Mouse (Mus musculus) liver, embryonic 14.5 days (tissue): ENCODE measurements at regions not wholly inside any gene's neighbourhood (a gene's known extent, or its start where the extent isn't known, plus 50 kb on each side); places are given as distances from the start of the nearest gene placed in this dataset.

Experiments
- ATAC-seq: fragments of 200-750 bp; cut with Nextera tagmentation; 2 replicates; pipeline ENCODE4 v1.8.0; 2017; ENCODE audit warnings: moderate number of reproducible peaks, mild to moderate bottlenecking, moderate library complexity; ENCODE audit not compliant: insufficient read depth
- DNase-seq, 3 experiments: peaks; one replicate each; pipeline ENCODE4 v3.0.0-alpha.2; 2012 to 2013; ENCODE audit warnings: low read depth in 3 of 3, low spot score in 3 of 3
- H3K27ac ChIP-seq: fragments of 300-500 bp; sonication (generic); 2 replicates; pipeline ENCODE4 v1.5.1; 2014; ENCODE audit warnings: moderate library complexity, mild to moderate bottlenecking, control low read depth, inconsistent platforms
- H3K27me3 ChIP-seq: fragments of 300-500 bp; sonication (generic); 2 replicates; pipeline ENCODE4 v1.6.1; 2014; ENCODE audit warnings: mild to moderate bottlenecking, low read length, moderate library complexity; ENCODE audit not compliant: control insufficient read depth, insufficient read depth
- H3K36me3 ChIP-seq: fragments of 300-500 bp; sonication (generic); replicated peaks from 2 replicates; pipeline ENCODE4 v1.6.1; 2014; ENCODE audit warnings: low read depth; ENCODE audit not compliant: control insufficient read depth, insufficient read depth
- H3K4me1 ChIP-seq, 2 experiments: fragments of 200-500 bp in 1 of 2; fragments of 300-500 bp in 1 of 2; sonication (generic) in 1 of 2; replicated peaks; 2 replicates each; pipeline ENCODE4 v1.6.1; 2012 to 2014; ENCODE audit warnings: antibody characterized with exemption in 1 of 2, inconsistent platforms in 1 of 2, low read length in 1 of 2; ENCODE audit not compliant: control insufficient read depth in 2 of 2, insufficient read depth in 2 of 2
- H3K4me2 ChIP-seq: fragments of 300-500 bp; sonication (generic); 2 replicates; pipeline ENCODE4 v1.6.1; 2014; ENCODE audit warnings: low read depth, mild to moderate bottlenecking, control low read depth, moderate library complexity
- H3K4me3 ChIP-seq, 2 experiments: fragments of 200-500 bp in 1 of 2; fragments of 300-500 bp in 1 of 2; sonication (generic) in 1 of 2; 2 replicates each; pipeline ENCODE4 v1.5.1; 2012 to 2014; ENCODE audit warnings: low read depth in 2 of 2, low read length in 2 of 2, mild to moderate bottlenecking in 2 of 2, control low read depth in 1 of 2, inconsistent platforms in 1 of 2, moderate library complexity in 1 of 2; ENCODE audit not compliant: insufficient read depth in 1 of 2
- H3K9ac ChIP-seq: fragments of 300-500 bp; sonication (generic); replicated peaks from 2 replicates; pipeline ENCODE4 v1.6.1; 2014; ENCODE audit warnings: mild to moderate bottlenecking, control low read depth, moderate library complexity
- H3K9me3 ChIP-seq: fragments of 300-500 bp; sonication (generic); 2 replicates; pipeline ENCODE4 v1.6.1; 2016; ENCODE audit warnings: low read length, mixed read lengths; ENCODE audit not compliant: control insufficient read depth
- CTCF ChIP-seq: IDR thresholded peaks from 2 replicates; pipeline ENCODE4 v1.5.1; 2016; ENCODE audit warnings: antibody characterized with exemption, low read depth, control low read depth
- EP300 ChIP-seq: IDR thresholded peaks from 2 replicates; pipeline ENCODE4 v1.6.1; 2016; ENCODE audit warnings: antibody characterized with exemption, low read depth
- WGBS: fragments of 180-500 bp; shearing (Covaris S2); extraction: QIAGEN DNeasy Blood & Tissue Kit; methylation state at CpG from one replicate; pipeline ENCODE4 v1.1.7; 2014; ENCODE audit not compliant: insufficient replicate concordance; 5-methylcytosine and 5-hydroxymethylcytosine counted together

DNA sequence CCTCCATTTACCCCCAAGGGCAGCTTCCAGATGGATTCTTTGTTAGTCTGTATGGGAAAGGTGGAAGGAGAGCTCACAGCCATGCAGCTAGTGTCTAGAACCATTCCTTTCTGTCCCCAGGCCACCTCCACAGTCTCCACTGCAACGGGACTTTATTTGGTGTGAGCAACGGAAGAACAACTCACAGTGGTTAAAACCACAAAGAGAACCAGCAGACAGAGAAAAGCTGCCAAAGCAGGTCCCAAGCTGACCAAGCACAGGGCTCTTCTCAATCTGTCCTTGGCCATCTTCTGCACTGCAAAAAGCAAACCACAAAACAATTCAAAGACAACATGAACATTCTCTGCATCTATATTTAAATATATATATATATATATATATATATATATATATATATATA, 98.1 kb downstream of the Eif4e start:
- 19% methylated on average over 2 of the region's 2 CpGs for WGBS
- H3K9ac ChIP-seq, result no peak overlapping the region
- TF ChIP-seq EP300 (no peak), CTCF (no peak)
- H3K36me3 ChIP-seq, result no peaks in the 10 kb centered on the region
- H3K4me2 ChIP-seq, result no peak overlapping the region
- no peaks in the 10 kb centered on the region for H3K27me3 ChIP-seq
- H3K27ac ChIP-seq, result no peak overlapping the region
- no peak overlapping the region for H3K4me3 ChIP-seq
- H3K4me1 ChIP-seq, result no peaks in the 10 kb centered on the region
- no peak for DNase-seq
- H3K9me3 ChIP-seq, result no peaks in the 10 kb centered on the region
- ATAC-seq, result no peak

DNA sequence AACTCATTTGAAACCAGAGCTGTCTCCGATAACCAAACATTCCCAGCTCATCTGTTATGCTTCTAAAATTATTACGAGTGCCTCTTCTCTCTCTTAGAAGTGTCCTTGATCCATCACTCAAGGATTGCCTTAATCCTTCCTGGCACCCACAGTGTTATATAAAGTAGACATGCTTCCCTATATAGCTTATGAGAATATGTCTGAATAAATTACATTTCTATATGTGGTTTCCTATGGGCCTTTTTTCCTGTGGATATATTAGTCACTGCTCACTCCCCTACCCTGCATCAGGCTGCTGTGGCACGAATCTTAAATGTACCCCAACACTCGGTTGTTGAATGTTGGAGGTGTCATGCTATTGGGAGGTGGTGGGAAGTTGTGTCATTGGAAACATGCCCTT, 100.3 kb downstream of the Eif4e start:
- no peak overlapping the region for H3K4me2 ChIP-seq
- H3K36me3 ChIP-seq, result no peaks in the 10 kb centered on the region
- H3K27me3 ChIP-seq, result no peaks in the 10 kb centered on the region
- H3K4me3 ChIP-seq, result no peak overlapping the region
- H3K9me3 ChIP-seq, result no peaks in the 10 kb centered on the region
- 74% methylated on average over 4 of the region's 4 CpGs for WGBS
- DNase-seq (no peak), ATAC-seq (no peak)
- no peak for TF ChIP-seq CTCF
- TF ChIP-seq EP300, result no peak
- no peaks in the 10 kb centered on the region for H3K4me1 ChIP-seq
- H3K27ac ChIP-seq, result no peak overlapping the region
- H3K9ac ChIP-seq, result no peak overlapping the region

DNA sequence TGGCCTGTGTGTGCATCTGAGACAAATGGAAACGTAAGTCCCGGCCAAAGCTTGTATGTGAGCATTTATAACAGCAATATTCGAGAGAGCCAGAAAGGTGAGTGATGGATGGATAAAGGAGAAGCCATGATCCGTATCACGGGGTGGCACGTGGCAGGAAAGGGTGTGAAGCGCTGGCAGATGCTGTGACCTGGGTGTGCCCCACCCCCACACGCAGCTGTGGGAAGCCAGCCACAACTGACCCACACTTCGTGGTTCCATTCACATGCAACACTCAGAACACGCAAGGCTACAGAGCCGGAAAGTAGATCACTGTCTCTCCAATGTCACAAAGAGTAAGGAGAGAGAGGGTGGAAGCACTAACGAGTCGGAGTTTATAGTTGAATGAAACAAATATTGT, 104.3 kb downstream of the Eif4e start:
- H3K27me3 ChIP-seq, result no peaks in the 10 kb centered on the region
- 64% methylated on average over 13 of the region's 13 CpGs for WGBS
- DNase-seq (no peak), ATAC-seq (no peak)
- H3K9me3 ChIP-seq, result no peaks in the 10 kb centered on the region
- TF ChIP-seq CTCF, result no peak
- TF ChIP-seq EP300, result no peak
- H3K36me3 ChIP-seq, result no peaks in the 10 kb centered on the region
- no peak overlapping the region for H3K27ac ChIP-seq
- no peaks in the 10 kb centered on the region for H3K4me1 ChIP-seq
- no peak overlapping the region for H3K4me2 ChIP-seq
- H3K4me3 ChIP-seq, result no peak overlapping the region
- H3K9ac ChIP-seq, result no peak overlapping the region

DNA sequence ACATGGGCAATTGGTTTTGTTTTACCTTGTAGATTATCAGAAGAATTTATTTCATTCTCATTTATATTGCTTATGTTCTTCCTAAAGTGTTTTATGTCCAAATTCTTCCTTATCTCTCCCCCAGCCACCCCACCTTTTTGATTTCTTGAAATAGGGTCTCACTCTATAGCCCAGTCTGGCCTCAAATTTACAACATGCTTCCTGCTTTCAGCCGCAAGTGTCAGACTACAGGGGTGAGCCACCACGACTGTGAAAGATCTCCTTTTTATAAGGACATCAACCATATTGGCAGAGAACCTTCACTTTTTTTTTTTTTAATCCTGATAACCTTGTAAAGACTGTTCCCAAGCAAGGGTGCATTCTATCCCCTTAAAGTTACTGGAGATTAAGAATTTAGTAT, 106.1 kb downstream of the Eif4e start:
- Histone ChIP-seq H3K4me3 (no peak overlapping the region), H3K36me3 (no peaks in the 10 kb centered on the region), H3K27ac (no peak overlapping the region), H3K9me3 (no peaks in the 10 kb centered on the region), H3K27me3 (no peaks in the 10 kb centered on the region), H3K4me1 (no peaks in the 10 kb centered on the region), H3K9ac (no peak overlapping the region), H3K4me2 (no peak overlapping the region)
- ATAC-seq (no peak), DNase-seq (no peak)
- TF ChIP-seq EP300 (no peak), CTCF (no peak)
- 20% methylated on average over 2 of the region's 2 CpGs for WGBS

DNA sequence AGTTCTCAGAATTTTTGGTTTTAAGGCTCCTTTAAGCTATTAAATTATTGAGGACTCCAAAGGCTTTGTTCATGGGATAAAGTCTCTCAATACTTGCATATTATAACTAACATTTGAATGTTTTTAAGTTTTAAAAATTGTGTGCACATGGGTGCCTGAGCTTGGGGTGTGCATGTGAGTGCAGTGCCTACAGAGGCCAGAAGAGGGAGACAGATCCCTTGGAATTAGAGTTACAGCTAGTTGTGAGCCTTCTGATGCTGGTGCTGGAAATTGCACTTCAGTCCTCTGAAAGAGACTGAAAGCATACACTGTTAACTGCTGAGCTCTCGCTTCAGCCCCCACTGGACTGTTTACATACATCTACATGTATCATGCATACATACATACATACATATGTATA, 100.0 kb upstream of the Tspan5 start:
- H3K4me1 ChIP-seq, result peaks cover 5 to 8% of the 10 kb centered on the region in 2 experiments; a peak in 2 of 4 replicates
- no peak overlapping the region for H3K27ac ChIP-seq
- H3K4me2 ChIP-seq, result no peak overlapping the region
- 72% methylated on average over 1 of the region's 1 CpGs for WGBS
- no peaks in the 10 kb centered on the region for H3K27me3 ChIP-seq
- no peak overlapping the region for H3K9ac ChIP-seq
- H3K9me3 ChIP-seq, result no peaks in the 10 kb centered on the region
- ATAC-seq (no peak), DNase-seq (peak in 1 of 3 experiments; percentile 24)
- no peaks in the 10 kb centered on the region for H3K36me3 ChIP-seq
- no peak overlapping the region for H3K4me3 ChIP-seq
- TF ChIP-seq CTCF, result peak; percentile 80
- no peak for TF ChIP-seq EP300

DNA sequence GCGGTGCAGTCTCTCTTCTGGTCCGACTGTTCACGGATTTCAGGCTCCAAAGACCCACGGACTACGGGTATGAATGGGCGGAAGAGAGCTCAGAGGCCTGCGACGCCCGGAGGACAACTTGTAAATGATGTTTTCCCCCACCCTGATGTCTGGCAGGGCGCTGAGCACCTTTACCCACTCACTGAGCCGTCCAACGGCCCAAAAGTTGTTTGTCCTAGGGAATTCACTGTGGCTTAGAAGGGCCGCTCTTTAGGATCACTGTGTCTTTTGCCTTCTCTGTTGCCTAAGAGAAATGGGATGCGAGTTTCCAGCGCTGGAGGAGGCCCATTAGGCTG, 98.1 kb upstream of the Tspan5 start:
- H3K36me3 ChIP-seq, result no peaks in the 10 kb centered on the region
- TF ChIP-seq EP300 (no peak), CTCF (no peak)
- 36% methylated on average over 15 of the region's 15 CpGs for WGBS
- H3K4me3 ChIP-seq, result peak overlapping the region in 1 of 2 experiments; percentile 29; a peak in 1 of 4 replicates
- no peak overlapping the region for H3K27ac ChIP-seq
- H3K9ac ChIP-seq, result peak overlapping the region; percentile 51; the same call in 1 of the 2 replicates
- H3K4me2 ChIP-seq, result peak overlapping the region; percentile 64
- ATAC-seq (0 out of 2 replicates have a peak, but pooled peaks have one; percentile 19), DNase-seq (no peak)
- H3K27me3 ChIP-seq, result no peaks in the 10 kb centered on the region
- H3K4me1 ChIP-seq, result peaks cover 5 to 8% of the 10 kb centered on the region in 2 experiments; a peak in 2 of 4 replicates
- H3K9me3 ChIP-seq, result no peaks in the 10 kb centered on the region
